Mouse (Mus musculus) myocyte (in vitro differentiated cells): ENCODE results near the gene Nae1.

Experiments used
- CEBPB ChIP-seq: IDR thresholded peaks from 2 replicates; pipeline ENCODE4 v1.6.1; 2011; ENCODE audit warnings: mild to moderate bottlenecking, moderate library complexity; ENCODE audit not compliant: poor library complexity, insufficient read depth, severe bottlenecking
- MAX ChIP-seq: IDR thresholded peaks from one replicate; pipeline ENCODE4 v1.6.1; 2011; ENCODE audit warnings: low read depth, mild to moderate bottlenecking, control low read depth
- MYOG ChIP-seq, 3 experiments: IDR thresholded peaks; one replicate each; pipeline ENCODE4 v1.6.1; 2011; ENCODE audit warnings: control low read depth in 2 of 3, low read depth in 2 of 3, mild to moderate bottlenecking in 2 of 3; ENCODE audit not compliant: insufficient read length in 2 of 3, control insufficient read depth in 1 of 3, insufficient read depth in 1 of 3
- POLR2A ChIP-seq: IDR thresholded peaks from one replicate; pipeline ENCODE4 v1.6.1; 2011; ENCODE audit warnings: low read depth, mild to moderate bottlenecking, control low read depth, moderate library complexity; ENCODE audit not compliant: insufficient read length
- POLR2AphosphoS2 ChIP-seq: IDR thresholded peaks from one replicate; pipeline ENCODE4 v1.6.1; 2011; ENCODE audit warnings: low read depth, control low read depth; ENCODE audit not compliant: insufficient read length
- TCF12 ChIP-seq: IDR thresholded peaks from one replicate; pipeline ENCODE4 v1.6.1; 2011; ENCODE audit warnings: mild to moderate bottlenecking, control low read depth; ENCODE audit not compliant: poor library complexity, insufficient read depth, severe bottlenecking

- no peak for TF ChIP-seq POLR2A
- TF ChIP-seq TCF12 = no peak
- no peak for TF ChIP-seq CEBPB
- no peak for TF ChIP-seq MAX
- TF ChIP-seq POLR2AphosphoS2 = no peak
- TF ChIP-seq MYOG (IDR thresholded peaks at IDR 0.05; ENCODE audit: control insufficient read depth in 1 of 3, insufficient read depth in 1 of 3, insufficient read length in 2 of 3, low read depth in 2 of 3) = no peak
Measured at GRCm38 (mm10) chr8:104543440-104544045, 9.1 kb upstream of the Nae1 start.
